Mouse (Mus musculus) liver, embryonic 12.5 days (tissue): ENCODE data around the gene Hivep3. TPM values are rescaled to one million over a fixed set of nuclear protein-coding genes. Genes with fewer than 3 reads are reported as not detected.

ENCODE experiments used
- ATAC-seq: fragments of 200-750 bp; cut with Nextera tagmentation; 2 replicates; pipeline ENCODE4 v1.8.0; 2017; ENCODE audit warnings: moderate number of reproducible peaks, mild to moderate bottlenecking, moderate library complexity
- H3K27ac ChIP-seq: fragments of 300-500 bp; sonication (generic); 2 replicates; pipeline ENCODE4 v1.5.1; 2016; ENCODE audit warnings: mild to moderate bottlenecking
- H3K27me3 ChIP-seq: fragments of 300-500 bp; sonication (generic); replicated peaks from 2 replicates; pipeline ENCODE4 v1.6.1; 2016; ENCODE audit warnings: mild to moderate bottlenecking, moderate library complexity
- H3K36me3 ChIP-seq: fragments of 300-500 bp; sonication (generic); 2 replicates; pipeline ENCODE4 v1.6.1; 2016; ENCODE audit warnings: mild to moderate bottlenecking, moderate library complexity
- H3K4me1 ChIP-seq: fragments of 300-500 bp; sonication (generic); 2 replicates; pipeline ENCODE4 v1.6.1; 2016
- H3K4me2 ChIP-seq: fragments of 300-500 bp; sonication (generic); 2 replicates; pipeline ENCODE4 v1.6.1; 2016; ENCODE audit warnings: mild to moderate bottlenecking, moderate library complexity
- H3K4me3 ChIP-seq: fragments of 300-500 bp; sonication (generic); 2 replicates; pipeline ENCODE4 v1.5.1; 2016; ENCODE audit warnings: mild to moderate bottlenecking, moderate library complexity
- H3K9ac ChIP-seq: fragments of 300-500 bp; sonication (generic); 2 replicates; pipeline ENCODE4 v1.6.1; 2016; ENCODE audit warnings: mild to moderate bottlenecking, moderate library complexity
- H3K9me3 ChIP-seq: fragments of 300-500 bp; sonication (generic); replicated peaks from 2 replicates; pipeline ENCODE4 v1.6.1; 2016; ENCODE audit warnings: mild to moderate bottlenecking, moderate library complexity
- WGBS: fragments of 180-500 bp; shearing (Covaris S2); methylation state at CpG from one replicate; pipeline ENCODE4 v1.1.7; 2016; ENCODE audit not compliant: insufficient replicate concordance; 5-methylcytosine and 5-hydroxymethylcytosine counted together
- polyA plus RNA-seq: library from polyadenylated mRNA; unstranded; fragments of >200 nt; fragmentation: Nextera tagmentation; extraction: Ambion mirVana; gene quantifications from 2 replicates; pipeline ENCODE4 v1.2.1, GENCODE M21; 2016

Hivep3 gene
- polyA plus RNA-seq, 1 experiment from 2014 or later: 2.9 TPM

DNA sequence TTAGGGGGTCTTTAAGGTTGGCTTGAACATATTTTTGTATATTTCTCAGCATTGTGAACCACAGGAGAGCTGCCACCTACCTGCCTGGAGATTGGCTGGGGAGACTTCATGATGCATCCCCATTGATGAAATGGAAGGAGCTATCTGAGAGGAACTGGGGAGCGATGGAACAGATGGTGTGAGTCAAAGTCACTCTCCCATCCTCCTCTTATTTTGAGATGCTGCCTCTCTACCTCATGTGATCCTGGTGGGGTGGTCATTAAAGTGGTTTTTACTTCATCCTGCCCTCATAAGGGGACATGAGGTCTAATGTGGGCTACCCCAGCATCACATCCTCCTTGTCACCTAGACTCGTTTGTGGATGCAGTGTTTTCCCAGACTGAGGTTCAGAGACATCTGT is 28.6 kb downstream of the Hivep3 start:
- Histone ChIP-seq H3K36me3 (no peaks in the 10 kb centered on the region), H3K27me3 (no peaks in the 10 kb centered on the region), H3K9ac (no peak overlapping the region), H3K27ac (no peak overlapping the region), H3K4me3 (no peak overlapping the region), H3K4me2 (no peak overlapping the region), H3K4me1 (no peaks in the 10 kb centered on the region), H3K9me3 (no peaks in the 10 kb centered on the region)
- ATAC-seq: no peak
- 69% methylated on average over 2 of the region's 2 CpGs for WGBS

GRCm38 (mm10) chr4:119768046-119768445 is 34.5 kb downstream of the Hivep3 start:
- Histone ChIP-seq H3K4me2 (no peak overlapping the region), H3K36me3 (no peaks in the 10 kb centered on the region), H3K9ac (no peak overlapping the region), H3K9me3 (no peaks in the 10 kb centered on the region), H3K4me1 (no peaks in the 10 kb centered on the region), H3K4me3 (no peak overlapping the region), H3K27me3 (no peaks in the 10 kb centered on the region), H3K27ac (no peak overlapping the region)
- no peak for ATAC-seq
- 55% methylated on average over 3 of the region's 3 CpGs for WGBS

DNA sequence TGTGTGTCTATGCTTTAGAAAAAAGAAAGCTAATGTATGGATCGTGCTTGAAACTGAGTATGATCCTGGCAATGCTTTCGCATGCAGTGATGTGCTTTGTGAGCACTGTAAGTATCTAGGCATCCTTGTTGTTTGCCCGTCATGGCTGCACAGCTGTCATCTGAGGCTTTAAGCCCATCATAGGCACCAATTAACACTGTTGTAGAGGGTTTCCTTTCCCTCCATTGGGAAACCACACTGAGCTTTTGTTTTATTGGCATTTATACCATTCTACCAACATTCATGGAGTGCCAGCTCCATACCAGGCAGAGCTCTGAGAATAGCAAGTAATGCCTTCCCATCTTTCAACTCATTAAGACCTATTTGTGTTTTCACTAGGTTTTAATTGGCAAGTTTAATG is 42.3 kb downstream of the Hivep3 start:
- Histone ChIP-seq H3K4me1 (no peaks in the 10 kb centered on the region), H3K9me3 (no peaks in the 10 kb centered on the region), H3K4me3 (no peak overlapping the region), H3K9ac (no peak overlapping the region), H3K27me3 (no peaks in the 10 kb centered on the region), H3K4me2 (no peak overlapping the region), H3K27ac (no peak overlapping the region), H3K36me3 (no peaks in the 10 kb centered on the region)
- WGBS: 67% methylated on average over 3 of the region's 3 CpGs
- ATAC-seq: no peak

DNA sequence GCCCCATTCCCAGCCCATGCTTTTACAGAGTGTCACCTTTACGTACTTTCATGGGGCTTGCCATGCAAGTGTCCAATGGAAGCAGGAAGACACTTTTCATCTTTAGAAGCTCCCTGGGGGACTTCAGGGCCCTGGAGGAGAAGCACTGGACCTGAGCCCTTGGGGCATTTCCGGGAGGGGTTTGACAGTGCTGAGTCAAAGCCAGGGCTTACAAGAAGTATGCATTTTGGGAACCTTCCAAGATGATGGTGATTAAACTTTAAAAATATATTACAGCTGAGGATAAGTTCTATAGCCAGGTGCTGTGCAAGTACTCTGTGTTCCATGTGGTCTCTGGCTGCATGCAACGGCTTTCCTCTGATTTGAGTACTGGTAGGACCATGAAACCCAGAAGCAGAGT is 43.6 kb downstream of the Hivep3 start:
- Histone ChIP-seq H3K9me3 (no peaks in the 10 kb centered on the region), H3K4me1 (no peaks in the 10 kb centered on the region), H3K27me3 (no peaks in the 10 kb centered on the region), H3K36me3 (no peaks in the 10 kb centered on the region), H3K27ac (no peak overlapping the region), H3K4me2 (no peak overlapping the region), H3K4me3 (no peak overlapping the region), H3K9ac (no peak overlapping the region)
- ATAC-seq: no peak
- WGBS: 70% methylated on average over 3 of the region's 3 CpGs

- Histone ChIP-seq H3K4me1 (no peaks in the 10 kb centered on the region), H3K4me2 (no peak overlapping the region), H3K27ac (no peak overlapping the region), H3K9ac (no peak overlapping the region), H3K36me3 (no peaks in the 10 kb centered on the region), H3K27me3 (0 out of 2 replicates have a peak, but pooled peaks cover 4% of the 10 kb centered on the region), H3K4me3 (no peak overlapping the region), H3K9me3 (no peaks in the 10 kb centered on the region)
- 45% methylated on average over 5 of the region's 5 CpGs for WGBS
- ATAC-seq: no peak
Observed at GRCm38 (mm10) chr4:119779561-119780400, 46.2 kb downstream of the Hivep3 start.

GRCm38 (mm10) chr4:119780881-119781280 is 47.3 kb downstream of the Hivep3 start:
- Histone ChIP-seq H3K9me3 (no peaks in the 10 kb centered on the region), H3K27me3 (0 out of 2 replicates have a peak, but pooled peaks cover 8% of the 10 kb centered on the region), H3K4me3 (no peak overlapping the region), H3K4me2 (no peak overlapping the region), H3K27ac (no peak overlapping the region), H3K4me1 (no peaks in the 10 kb centered on the region), H3K9ac (no peak overlapping the region), H3K36me3 (no peaks in the 10 kb centered on the region)
- WGBS: 64% methylated on average over 6 of the region's 6 CpGs
- no peak for ATAC-seq

- WGBS: 67% methylated on average over 3 of the region's 3 CpGs
- no peak overlapping the region for H3K27ac ChIP-seq
- H3K36me3 ChIP-seq: no peaks in the 10 kb centered on the region
- no peak overlapping the region for H3K4me3 ChIP-seq
- no peak overlapping the region for H3K9ac ChIP-seq
- H3K4me2 ChIP-seq: no peak overlapping the region
- no peak for ATAC-seq
- 0 out of 2 replicates have a peak, but pooled peaks cover 8% of the 10 kb centered on the region for H3K27me3 ChIP-seq
- H3K9me3 ChIP-seq: no peaks in the 10 kb centered on the region
- no peaks in the 10 kb centered on the region for H3K4me1 ChIP-seq
Observed at GRCm38 (mm10) chr4:119784959-119785358, 51.4 kb downstream of the Hivep3 start.

DNA sequence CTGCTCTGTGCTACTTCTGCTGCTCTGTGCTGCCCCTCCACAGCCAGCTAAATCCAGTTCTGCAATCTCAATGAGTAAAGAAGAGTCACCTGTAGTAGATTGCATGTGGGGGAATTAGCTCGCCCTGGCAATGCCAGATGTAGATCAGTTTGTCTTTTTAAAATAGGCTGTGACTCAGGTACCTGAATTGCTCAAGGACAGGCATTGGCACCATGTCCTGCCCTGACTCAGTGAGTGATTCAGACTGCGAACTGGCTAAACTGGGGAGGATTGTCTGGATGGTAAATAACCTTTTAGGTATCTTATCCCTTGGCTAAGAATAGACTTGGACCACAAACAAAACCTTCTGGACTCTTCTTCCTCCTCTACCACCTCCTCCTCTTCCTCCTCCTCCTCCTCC is 52.7 kb downstream of the Hivep3 start:
- Histone ChIP-seq H3K9ac (no peak overlapping the region), H3K36me3 (no peaks in the 10 kb centered on the region), H3K27me3 (0 out of 2 replicates have a peak, but pooled peaks cover 8% of the 10 kb centered on the region), H3K27ac (no peak overlapping the region), H3K4me2 (no peak overlapping the region), H3K9me3 (no peaks in the 10 kb centered on the region), H3K4me1 (no peaks in the 10 kb centered on the region), H3K4me3 (no peak overlapping the region)
- 57% methylated on average over 2 of the region's 2 CpGs for WGBS
- no peak for ATAC-seq

GRCm38 (mm10) chr4:119786721-119787120 is 53.1 kb downstream of the Hivep3 start:
- no peak for ATAC-seq
- H3K9ac ChIP-seq: no peak overlapping the region
- no peaks in the 10 kb centered on the region for H3K36me3 ChIP-seq
- no peak overlapping the region for H3K4me2 ChIP-seq
- H3K9me3 ChIP-seq: no peaks in the 10 kb centered on the region
- H3K27ac ChIP-seq: no peak overlapping the region
- no peaks in the 10 kb centered on the region for H3K4me1 ChIP-seq
- no peak overlapping the region for H3K4me3 ChIP-seq
- 0 out of 2 replicates have a peak, but pooled peaks cover 8% of the 10 kb centered on the region for H3K27me3 ChIP-seq
- WGBS: 36% methylated on average over 1 of the region's 2 CpGs

DNA sequence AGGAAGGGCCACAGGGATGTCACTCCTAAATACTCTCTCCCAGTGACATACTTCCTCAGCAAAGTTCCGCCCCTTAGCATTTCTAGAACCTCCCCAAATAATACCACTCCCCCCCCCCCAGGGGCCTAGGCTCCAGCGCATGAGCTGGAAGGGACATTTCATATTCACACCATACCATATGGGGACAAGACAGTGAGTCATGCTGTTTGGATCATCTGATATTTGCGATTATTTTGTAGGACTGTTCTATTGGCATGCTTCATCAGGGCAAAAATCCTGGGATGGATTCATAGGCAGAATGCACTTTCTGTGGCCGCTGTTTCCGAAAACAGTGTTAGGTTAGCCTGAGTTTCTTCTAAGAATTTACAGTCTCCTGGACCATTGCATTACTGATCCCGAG is 55.2 kb downstream of the Hivep3 start:
- no peak overlapping the region for H3K27ac ChIP-seq
- ATAC-seq: no peak
- WGBS: 73% methylated on average over 6 of the region's 6 CpGs

GRCm38 (mm10) chr4:119789495-119790148 is 56.0 kb downstream of the Hivep3 start:
- no peak overlapping the region for H3K4me2 ChIP-seq
- H3K27me3 ChIP-seq: 0 out of 2 replicates have a peak, but pooled peaks cover 4% of the 10 kb centered on the region
- no peak overlapping the region for H3K4me3 ChIP-seq
- no peak for ATAC-seq
- H3K36me3 ChIP-seq: no peaks in the 10 kb centered on the region
- 66% methylated on average over 9 of the region's 9 CpGs for WGBS
- H3K9ac ChIP-seq: no peak overlapping the region
- no peak overlapping the region for H3K27ac ChIP-seq
- no peaks in the 10 kb centered on the region for H3K9me3 ChIP-seq
- no peaks in the 10 kb centered on the region for H3K4me1 ChIP-seq

More for the DNA sequence above, 55.2 kb downstream of the Hivep3 start:
- Histone ChIP-seq H3K4me2 (no peak overlapping the region), H3K9ac (no peak overlapping the region), H3K36me3 (no peaks in the 10 kb centered on the region), H3K9me3 (no peaks in the 10 kb centered on the region), H3K4me1 (no peaks in the 10 kb centered on the region), H3K4me3 (no peak overlapping the region), H3K27me3 (0 out of 2 replicates have a peak, but pooled peaks cover 8% of the 10 kb centered on the region)

DNA sequence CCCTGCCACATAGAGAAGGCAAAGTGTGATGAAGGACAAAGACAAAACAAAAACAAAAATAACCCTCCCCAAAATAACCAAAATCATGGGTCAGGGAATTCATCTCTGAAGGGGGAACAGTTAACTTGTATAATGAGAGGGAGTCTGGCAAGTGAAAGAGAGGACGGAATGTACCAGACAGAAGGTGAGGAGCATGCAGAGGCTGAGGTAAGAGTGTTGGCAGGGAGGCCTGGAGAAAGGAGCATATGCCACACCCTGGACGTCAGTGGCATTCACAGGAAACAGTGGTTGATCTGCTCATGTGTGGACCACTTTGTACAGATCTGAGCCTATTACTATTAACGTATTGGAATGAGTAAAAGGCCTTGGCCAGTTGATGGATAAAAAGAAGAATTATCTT is 65.3 kb downstream of the Hivep3 start:
- Histone ChIP-seq H3K4me2 (no peak overlapping the region), H3K4me1 (no peaks in the 10 kb centered on the region), H3K36me3 (no peaks in the 10 kb centered on the region), H3K27me3 (no peaks in the 10 kb centered on the region), H3K4me3 (no peak overlapping the region), H3K9ac (no peak overlapping the region), H3K9me3 (no peaks in the 10 kb centered on the region), H3K27ac (no peak overlapping the region)
- WGBS: 48% methylated on average over 3 of the region's 3 CpGs
- no peak for ATAC-seq
